Mouse (Mus musculus): ENCODE results near the gene Bloc1s3. TPM values are rescaled to one million over a fixed set of nuclear protein-coding genes. Genes with fewer than 3 reads are reported as not detected.

The Bloc1s3 gene
- total RNA-seq, 2 experiments from 2014 or later, result 1.5 to 3.5 TPM

DNA sequence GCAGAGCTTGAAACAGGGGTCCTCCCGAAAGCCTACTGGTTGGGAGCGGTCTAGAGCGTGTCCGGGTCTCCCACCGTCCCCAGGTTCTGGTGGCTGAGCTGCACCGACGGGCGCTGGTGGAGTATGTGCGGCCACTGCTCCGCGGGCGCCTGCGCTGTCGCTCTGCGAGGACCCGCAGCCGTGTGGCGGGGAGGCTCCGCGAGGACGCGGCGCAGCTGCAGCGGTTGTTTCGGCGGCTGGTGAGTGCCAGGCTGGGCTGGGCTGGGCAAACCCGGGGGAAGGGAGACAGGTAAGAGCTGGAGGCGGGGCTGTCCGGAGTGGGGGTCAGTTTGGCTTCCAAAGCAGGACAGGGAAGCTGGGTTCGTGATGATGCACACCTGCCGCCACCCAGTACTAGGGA is 18.6 kb downstream of the Bloc1s3 start:
- no peak for ATAC-seq (replicated peaks; ENCODE audit: low FRiP score, poor library complexity, severe bottlenecking)

GRCm38 (mm10) chr7:19486549-19486948 is 21.6 kb downstream of the Bloc1s3 start:
- no peak for ATAC-seq (replicated peaks; ENCODE audit: low FRiP score, poor library complexity, severe bottlenecking)

- no peak for ATAC-seq (replicated peaks; ENCODE audit: low FRiP score, poor library complexity, severe bottlenecking)
Measured at GRCm38 (mm10) chr7:19485488-19485887, 22.7 kb downstream of the Bloc1s3 start.

GRCm38 (mm10) chr7:19483281-19483680 is 24.9 kb downstream of the Bloc1s3 start:
- ATAC-seq (replicated peaks; ENCODE audit: low FRiP score, poor library complexity, severe bottlenecking), result no peak

DNA sequence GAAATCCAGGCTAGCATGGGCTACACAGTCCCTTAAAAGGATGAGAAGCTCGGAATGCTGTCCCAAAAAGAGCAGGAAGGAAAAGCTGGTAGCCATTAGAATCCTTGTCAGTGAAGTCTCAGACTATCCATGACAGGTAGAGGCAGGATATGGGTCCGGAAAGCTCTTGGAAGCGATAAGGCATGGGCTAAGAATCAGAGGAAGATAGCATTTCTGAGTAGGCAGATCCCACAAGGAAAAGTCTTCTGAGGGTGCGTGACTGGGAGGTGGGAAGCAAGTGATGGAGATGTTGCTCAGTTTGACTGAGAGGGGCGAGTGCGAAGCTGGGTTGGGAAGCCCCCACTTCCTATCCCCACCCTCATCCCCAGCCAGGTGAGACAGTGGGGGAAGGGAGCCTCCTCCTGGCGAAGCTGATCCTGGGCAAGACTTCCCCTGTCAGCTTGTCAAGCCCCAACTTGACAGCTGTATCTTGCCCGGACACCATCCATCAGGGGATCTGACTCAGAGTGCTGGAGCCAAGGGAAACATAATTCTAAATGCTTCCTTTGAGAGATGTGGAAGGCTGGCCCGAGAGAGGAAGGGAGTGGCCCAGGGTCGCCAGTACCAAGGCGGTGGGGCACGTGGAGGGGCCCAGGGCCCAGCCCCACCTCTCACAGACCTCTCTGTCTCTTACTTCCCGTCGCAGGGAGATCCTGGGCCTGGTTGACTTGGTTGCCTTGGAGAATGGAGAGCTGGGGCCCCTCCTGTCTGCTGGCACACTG is 30.4 kb downstream of the Bloc1s3 start:
- ATAC-seq (replicated peaks; ENCODE audit: low FRiP score, poor library complexity, severe bottlenecking), result no peak

DNA sequence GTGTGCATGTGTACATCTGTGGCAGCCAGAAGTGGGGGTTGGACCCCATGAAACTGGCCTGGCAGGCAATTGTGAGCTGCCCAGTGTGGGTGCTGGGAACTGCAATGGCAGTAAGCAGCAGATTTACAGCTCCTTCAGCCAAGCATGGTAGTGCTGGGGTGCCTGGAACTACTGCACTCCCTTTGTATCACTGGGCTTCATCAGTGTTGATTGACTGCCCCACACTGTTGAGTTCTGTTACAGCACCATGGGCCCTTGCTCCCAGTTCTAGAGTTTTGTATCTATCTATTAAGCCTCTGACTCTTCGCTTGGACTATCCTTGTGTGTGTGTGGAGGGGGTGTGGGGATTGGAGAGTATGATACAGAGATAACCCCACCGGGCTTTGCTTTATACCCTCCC is 31.1 kb downstream of the Bloc1s3 start:
- no peak for ATAC-seq (replicated peaks; ENCODE audit: low FRiP score, poor library complexity, severe bottlenecking)

- no peak for ATAC-seq (replicated peaks; ENCODE audit: low FRiP score, poor library complexity, severe bottlenecking)
Measured at GRCm38 (mm10) chr7:19473875-19474443, 34.2 kb downstream of the Bloc1s3 start.

DNA sequence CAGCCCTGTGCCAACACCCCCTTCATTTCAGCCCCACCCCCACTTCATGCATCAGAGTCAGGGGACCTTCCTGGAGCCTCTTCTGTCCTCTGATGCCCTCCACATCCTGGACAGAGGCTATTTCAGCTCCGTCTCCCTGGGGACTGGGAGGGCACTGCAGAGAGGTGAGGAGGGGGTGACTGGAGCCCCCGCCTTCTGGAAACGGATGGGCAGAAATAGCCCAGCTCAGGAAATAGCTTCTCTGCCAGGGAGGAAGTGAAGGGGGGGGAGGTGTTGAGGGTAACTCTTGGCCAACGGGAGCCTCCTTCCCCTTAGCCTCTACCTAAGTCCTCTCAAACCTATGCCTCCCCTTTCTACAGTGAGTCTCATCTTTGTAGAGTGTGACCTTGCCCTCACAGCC is 35.8 kb downstream of the Bloc1s3 start:
- no peak for ATAC-seq (replicated peaks; ENCODE audit: low FRiP score, poor library complexity, severe bottlenecking)

GRCm38 (mm10) chr7:19470308-19470707 is 37.9 kb downstream of the Bloc1s3 start:
- no peak for ATAC-seq (replicated peaks; ENCODE audit: low FRiP score, poor library complexity, severe bottlenecking)

DNA sequence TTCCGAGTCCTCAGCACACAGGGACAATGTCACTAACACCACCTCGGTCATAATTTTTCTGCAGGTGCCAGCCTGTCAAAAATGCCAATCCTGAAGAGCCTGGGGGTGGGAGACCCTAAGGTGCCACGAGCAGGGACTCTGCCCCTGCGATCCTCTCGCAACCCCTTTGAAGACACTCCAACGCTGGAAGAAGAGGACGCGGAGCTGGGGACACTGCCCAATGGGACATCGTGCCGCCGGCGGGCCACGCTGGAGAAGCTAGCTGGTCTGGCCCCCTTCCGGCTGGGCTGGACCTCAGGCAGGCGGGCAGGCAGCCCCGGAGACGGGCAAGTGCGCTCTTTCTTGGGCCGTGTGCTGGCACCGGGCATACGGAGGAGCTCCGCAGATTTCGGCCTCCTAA is 38.8 kb downstream of the Bloc1s3 start:
- ATAC-seq (replicated peaks; ENCODE audit: low FRiP score, poor library complexity, severe bottlenecking), result no peak

DNA sequence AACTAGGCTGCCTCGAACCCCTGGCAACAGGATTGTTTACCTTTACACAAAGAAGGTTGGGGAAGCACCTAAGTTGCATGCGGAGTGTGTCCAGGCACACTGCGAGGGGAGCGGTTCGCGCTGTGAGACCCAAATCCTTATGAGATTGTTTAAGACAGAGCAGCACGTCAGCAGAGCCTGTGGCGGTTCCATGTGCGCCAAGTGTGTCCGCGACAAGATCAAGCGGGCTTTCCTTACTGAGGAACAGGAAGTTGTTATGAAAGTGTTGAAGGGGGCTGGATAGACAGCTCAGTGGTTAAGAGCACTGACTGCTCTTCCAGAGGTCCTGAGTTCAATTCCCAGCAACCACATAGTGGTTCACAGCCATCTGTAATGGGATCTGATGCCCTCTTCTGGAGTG is 39.9 kb downstream of the Bloc1s3 start:
- no peak for ATAC-seq (replicated peaks; ENCODE audit: low FRiP score, poor library complexity, severe bottlenecking)

GRCm38 (mm10) chr7:19467638-19468037 is 40.5 kb downstream of the Bloc1s3 start:
- ATAC-seq (replicated peaks; ENCODE audit: low FRiP score, poor library complexity, severe bottlenecking), result peak; percentile 54; the same call in 1 of the 2 replicates

GRCm38 (mm10) chr7:19466602-19467145 is 41.5 kb downstream of the Bloc1s3 start:
- no peak for ATAC-seq (replicated peaks; ENCODE audit: low FRiP score, poor library complexity, severe bottlenecking)

GRCm38 (mm10) chr7:19464367-19465307 is 43.5 kb downstream of the Bloc1s3 start:
- ATAC-seq (replicated peaks; ENCODE audit: low FRiP score, poor library complexity, severe bottlenecking), result no peak

DNA sequence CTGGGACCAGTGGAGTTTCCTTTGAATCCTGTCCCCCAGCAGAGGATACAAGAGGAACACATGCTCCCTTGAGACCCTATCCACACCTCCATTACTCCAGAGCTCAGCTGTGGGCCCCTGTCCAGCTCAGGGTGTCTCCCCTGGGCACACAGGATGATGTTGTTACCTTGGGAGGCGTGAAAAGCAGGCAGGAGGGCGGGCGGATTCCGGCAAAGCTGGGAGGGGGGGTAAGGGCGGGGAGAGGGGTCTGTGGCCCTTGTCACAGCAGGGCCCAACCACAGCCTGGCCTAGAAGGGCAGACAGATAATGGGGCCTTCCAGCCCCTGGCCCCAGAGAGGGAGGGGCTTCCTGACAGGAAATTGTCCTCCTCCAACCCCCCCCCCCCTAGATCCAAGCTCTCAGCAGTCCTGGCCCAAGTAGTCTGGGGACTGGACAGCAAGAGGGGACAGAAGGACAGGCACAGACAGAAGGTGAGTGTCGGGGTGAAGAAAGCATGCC is 45.2 kb downstream of the Bloc1s3 start, which contains the start of gene Exoc3l2:
Gene Exoc3l2, plus strand, starts transcription at position 448 of the 498 bp plus-strand sequence.
- ATAC-seq (replicated peaks; ENCODE audit: low FRiP score, poor library complexity, severe bottlenecking), result no peak

- no peak for ATAC-seq (replicated peaks; ENCODE audit: low FRiP score, poor library complexity, severe bottlenecking)
Measured at GRCm38 (mm10) chr7:19462443-19462842, 45.7 kb downstream of the Bloc1s3 start.

DNA sequence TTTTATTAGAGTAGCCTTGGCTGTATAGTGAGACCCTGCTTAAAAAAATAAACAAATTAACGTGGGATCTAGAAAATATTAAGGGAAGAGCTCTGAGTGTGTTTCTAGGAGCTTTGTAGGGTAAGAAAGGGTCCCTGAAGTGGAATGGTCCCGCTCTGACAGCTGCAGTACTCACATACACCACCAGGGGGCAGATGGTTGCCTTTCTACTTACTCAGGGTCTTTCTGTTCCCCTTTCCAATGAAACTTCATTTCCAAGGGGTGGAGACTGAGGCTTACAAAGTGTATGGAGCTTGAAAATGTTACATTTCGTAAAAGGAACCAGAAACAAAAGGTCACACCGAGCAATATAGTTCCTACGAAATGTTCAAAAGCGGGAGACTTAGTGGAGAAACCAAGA is 46.7 kb downstream of the Bloc1s3 start:
- ATAC-seq (replicated peaks; ENCODE audit: low FRiP score, poor library complexity, severe bottlenecking), result no peak

- no peak for ATAC-seq (replicated peaks; ENCODE audit: low FRiP score, poor library complexity, severe bottlenecking)
Measured at GRCm38 (mm10) chr7:19460500-19460899, 47.7 kb downstream of the Bloc1s3 start.

GRCm38 (mm10) chr7:19459144-19459870 is 48.9 kb downstream of the Bloc1s3 start:
- ATAC-seq (replicated peaks; ENCODE audit: low FRiP score, poor library complexity, severe bottlenecking), result no peak

Data from erythroblast, adult 5-6 weeks (primary cell).